Mouse (Mus musculus) heart, adult 2 months (tissue): ENCODE data around the gene Rpp25.

Experiments used
- CTCF ChIP-seq: fragments of 200-600 bp; IDR thresholded peaks from 2 replicates; pipeline ENCODE4 v1.8.1; 2022; ENCODE audit warnings: antibody characterized with exemption, mild to moderate bottlenecking, moderate library complexity
- EP300 ChIP-seq: fragments of 200-500 bp; IDR thresholded peaks from 2 replicates; pipeline ENCODE4 v1.6.1; 2011; ENCODE audit warnings: low read depth, low read length, control low read depth; ENCODE audit not compliant: insufficient read depth
- POLR2A ChIP-seq: fragments of 200-500 bp; IDR thresholded peaks from 2 replicates; pipeline ENCODE4 v1.6.1; 2011; ENCODE audit warnings: mild to moderate bottlenecking, low read depth, low read length, control low read depth; ENCODE audit not compliant: insufficient read depth

- TF ChIP-seq CTCF, result no peak
- TF ChIP-seq POLR2A, result 0 out of 2 replicates have a peak, but pooled peaks have one; percentile 19
- TF ChIP-seq EP300, result no peak
Measured at GRCm38 (mm10) chr9:57537728-57538181, 33.9 kb downstream of the Rpp25 start.
